Comparison of ENCODE assay signal across 9 mouse cellular contexts in the genomic region with DNA sequence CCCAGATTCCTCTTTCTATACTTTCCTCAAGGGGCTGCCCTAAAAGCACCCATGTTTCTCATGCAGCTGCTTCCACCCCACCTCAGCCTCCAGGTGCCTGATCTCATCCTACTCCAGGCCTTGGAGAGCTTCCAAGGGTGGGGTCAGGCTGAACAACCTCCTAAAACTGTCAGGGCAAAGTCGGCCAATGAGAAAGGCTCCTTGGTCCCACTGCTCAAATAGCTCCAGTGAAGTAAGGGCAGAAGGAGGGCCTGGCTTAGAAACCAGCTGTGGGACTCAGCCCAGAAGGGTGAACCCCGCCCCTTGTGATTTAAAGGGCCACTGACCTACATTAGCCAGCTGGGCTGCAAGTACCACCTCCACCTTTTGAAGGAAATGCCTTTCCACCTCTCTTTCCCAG. TPM values are rescaled to one million over a fixed set of nuclear protein-coding genes. Genes with fewer than 3 reads are reported as not detected.
A peak's percentile ranks its signal among the peaks of the same experiment; 100 is the strongest.
DNase-seq lines count a peak whose midpoint lies in the region; ATAC-seq and TF ChIP-seq lines count a peak whose summit lies in the region.
"Had no signal": no experiment of that assay in that cellular context is flagged by ENCODE, and none has a peak within 500 bp of the region (broad histone marks: within the 10 kb centered on the region; RNA-seq: fewer than 3 reads in every experiment).

No protein-coding gene starts in this region.

- DNase-seq in layer of hippocampus, adult 2 months (ENCODE audit: low spot score in 2 of 2) = no peak
- no peak for DNase-seq in layer of hippocampus, postnatal 14 days (ENCODE audit: low spot score in 2 of 2)
- DNase-seq in heart, postnatal 0 days (ENCODE audit: low spot score) = peak; percentile 77
- DNase-seq in limb, embryonic 14.5 days (ENCODE audit: low spot score) = peak; percentile 69
- DNase-seq in right cerebral cortex, adult 18-20 months = no peak
- DNase-seq in cerebellum, postnatal 14 days = no peak

- TF ChIP-seq POLR2A in limb, embryonic 14.5 days (IDR thresholded peaks at IDR 0.05; ENCODE audit: borderline replicate concordance, extremely low read depth, insufficient read depth, insufficient read length) = no peak

- no peak for ATAC-seq in embryonic facial prominence, embryonic 12.5 days (ENCODE audit: insufficient number of reproducible peaks, insufficient read depth, low FRiP score, low TSS enrichment)
- peak; percentile 66 for ATAC-seq in heart, postnatal 0 days (ENCODE audit: insufficient read depth, low read depth)
- ATAC-seq in limb, embryonic 14.5 days (ENCODE audit: low FRiP score, low read depth) = peak; percentile 67
- ATAC-seq in neural tube, embryonic 15.5 days (ENCODE audit: low FRiP score) = no peak

- peaks cover 19% of the 10 kb centered on the region for H3K4me1 ChIP-seq in embryonic facial prominence, embryonic 12.5 days
- peaks cover 7% of the 10 kb centered on the region for H3K4me1 ChIP-seq in heart, postnatal 0 days (ENCODE audit: control insufficient read depth, insufficient read depth)
- H3K4me1 ChIP-seq in limb, embryonic 14.5 days (ENCODE audit: control insufficient read depth, insufficient read depth, low read length) = peaks cover 18% of the 10 kb centered on the region
- peaks cover 33% of the 10 kb centered on the region for H3K4me1 ChIP-seq in neural tube, embryonic 15.5 days

- no peaks in the 10 kb centered on the region for H3K27me3 ChIP-seq in embryonic facial prominence, embryonic 12.5 days
- no peaks in the 10 kb centered on the region for H3K27me3 ChIP-seq in heart, postnatal 0 days (ENCODE audit: control insufficient read depth, insufficient read depth, low read length)
- H3K27me3 ChIP-seq in limb, embryonic 14.5 days (ENCODE audit: control insufficient read depth, insufficient read depth, low read length) = no peaks in the 10 kb centered on the region
- no peaks in the 10 kb centered on the region for H3K27me3 ChIP-seq in neural tube, embryonic 15.5 days (replicated peaks)

- peak overlapping the region; percentile 57; the same call in 1 of the 2 replicates for H3K27ac ChIP-seq in layer of hippocampus, adult 2 months
- peak overlapping the region; percentile 51 for H3K27ac ChIP-seq in embryonic facial prominence, embryonic 12.5 days
- H3K27ac ChIP-seq in heart, postnatal 0 days (ENCODE audit: low read depth) = peak overlapping the region; percentile 56
- no peak overlapping the region for H3K27ac ChIP-seq in limb, embryonic 14.5 days (replicated peaks; ENCODE audit: low read depth, low read length)
- no peak overlapping the region for H3K27ac ChIP-seq in neural tube, embryonic 15.5 days (replicated peaks)

- H3K36me3 ChIP-seq in embryonic facial prominence, embryonic 12.5 days = peaks cover 44% of the 10 kb centered on the region
- peaks cover 78% of the 10 kb centered on the region for H3K36me3 ChIP-seq in heart, postnatal 0 days (replicated peaks; ENCODE audit: control insufficient read depth, insufficient read depth, low read length)
- H3K36me3 ChIP-seq in limb, embryonic 14.5 days (ENCODE audit: control insufficient read depth, insufficient read depth, low read length) = peaks cover 67% of the 10 kb centered on the region
- peaks cover 43% of the 10 kb centered on the region for H3K36me3 ChIP-seq in neural tube, embryonic 15.5 days

- peak overlapping the region; percentile 4; the same call in 1 of the 2 replicates for H3K9ac ChIP-seq in embryonic facial prominence, embryonic 12.5 days
- no peak overlapping the region for H3K9ac ChIP-seq in heart, postnatal 0 days (replicated peaks; ENCODE audit: low read depth, low read length)
- no peak overlapping the region for H3K9ac ChIP-seq in limb, embryonic 14.5 days (ENCODE audit: low read depth, low read length, severe bottlenecking)
- peak overlapping the region; percentile 20; the same call in 1 of the 2 replicates for H3K9ac ChIP-seq in neural tube, embryonic 15.5 days (replicated peaks)

- H3K4me2 ChIP-seq in embryonic facial prominence, embryonic 12.5 days (replicated peaks) = no peak overlapping the region
- peak overlapping the region; percentile 32 for H3K4me2 ChIP-seq in heart, postnatal 0 days (ENCODE audit: low read depth, low read length)
- H3K4me2 ChIP-seq in limb, embryonic 14.5 days (replicated peaks; ENCODE audit: low read depth, low read length, severe bottlenecking) = no peak overlapping the region; the same call in 1 of the 2 replicates
- H3K4me2 ChIP-seq in neural tube, embryonic 15.5 days = peak overlapping the region; percentile 34

- peak overlapping the region; percentile 10; the same call in 1 of the 2 replicates for H3K4me3 ChIP-seq in layer of hippocampus, adult 2 months
- H3K4me3 ChIP-seq in embryonic facial prominence, embryonic 12.5 days = no peak overlapping the region
- no peak overlapping the region for H3K4me3 ChIP-seq in heart, postnatal 0 days (ENCODE audit: low read depth, low read length)
- no peak overlapping the region for H3K4me3 ChIP-seq in limb, embryonic 14.5 days (replicated peaks; ENCODE audit: low read length)
- no peak overlapping the region; the same call in 1 of the 2 replicates for H3K4me3 ChIP-seq in neural tube, embryonic 15.5 days (replicated peaks)

- WGBS in embryonic facial prominence, embryonic 12.5 days = 11% methylated on average over 2 of the region's 2 CpGs
- 20% methylated on average over 2 of the region's 2 CpGs for WGBS in heart, postnatal 0 days
- 8% methylated on average over 2 of the region's 2 CpGs for WGBS in limb, embryonic 14.5 days
- 6% methylated on average over 2 of the region's 2 CpGs for WGBS in neural tube, embryonic 15.5 days

- no peak for TF ChIP-seq EP300 in heart, postnatal 0 days (IDR thresholded peaks at IDR 0.05; ENCODE audit: low read depth)

- no peak for TF ChIP-seq CTCF in layer of hippocampus, adult 2 months (conservative IDR thresholded peaks at IDR 0.05)
- no peak for TF ChIP-seq CTCF in heart, postnatal 0 days (IDR thresholded peaks at IDR 0.05; ENCODE audit: low read depth)

- no peaks in the 10 kb centered on the region for H3K9me3 ChIP-seq in embryonic facial prominence, embryonic 12.5 days
- H3K9me3 ChIP-seq in heart, postnatal 0 days (replicated peaks; ENCODE audit: control insufficient read depth, low read length) = no peaks in the 10 kb centered on the region
- no peaks in the 10 kb centered on the region for H3K9me3 ChIP-seq in limb, embryonic 14.5 days (ENCODE audit: control insufficient read depth, low read length)
- H3K9me3 ChIP-seq in neural tube, embryonic 15.5 days (replicated peaks) = no peaks in the 10 kb centered on the region

RNA-seq across cellular contexts. Expression of a gene that starts 9.6 kb away (rescaled TPM):
- under 1 TPM in 1 of 2 experiments, not detected in 1; 0.36 TPM for total RNA-seq in layer of hippocampus, adult 2 months (2021)
- total RNA-seq in layer of hippocampus, postnatal 14 days (2021) = not detected
- 0.24 TPM in 1 of 2 replicates, not detected in the other for polyA plus RNA-seq in embryonic facial prominence, embryonic 12.5 days (2016; fragmentation: Nextera tagmentation; extraction: Ambion mirVana)
- total RNA-seq in heart, postnatal 0 days (2014; rRNA removed; ENCODE audit: low replicate concordance) = not detected in 2 replicates
- polyA plus RNA-seq in heart, postnatal 0 days (2015; fragmentation: Nextera tagmentation; extraction: Ambion mirVana) = 0.30 and 0.34 TPM in 2 replicates
- polyA plus RNA-seq in limb, embryonic 14.5 days (2012; rRNA removed) = 0.41 and 0.63 TPM in 2 replicates
- 0.65 and 0.81 TPM in 2 replicates for polyA plus RNA-seq in limb, embryonic 14.5 days (2014; fragmentation: Nextera tagmentation; extraction: Ambion mirVana)
- polyA plus RNA-seq in neural tube, embryonic 15.5 days (2015; fragmentation: Nextera tagmentation; extraction: Ambion mirVana) = 0.35 and 0.45 TPM in 2 replicates
- polyA plus RNA-seq: neural tube, embryonic 11.5 days had no signal

RNA-seq across cellular contexts. Expression of a gene that starts 12.4 kb away (rescaled TPM):
- total RNA-seq in layer of hippocampus, adult 2 months (2021) = 10 to 100 TPM; 11.8 to 17.7 TPM
- total RNA-seq in layer of hippocampus, postnatal 14 days (2021) = 10 to 100 TPM; 15.6 to 20.1 TPM
- polyA plus RNA-seq in embryonic facial prominence, embryonic 12.5 days (2016; fragmentation: Nextera tagmentation; extraction: Ambion mirVana) = 14.4 TPM in 2 replicates
- 113 and 118 TPM in 2 replicates for total RNA-seq in heart, postnatal 0 days (2014; rRNA removed; ENCODE audit: low replicate concordance)
- polyA plus RNA-seq in heart, postnatal 0 days (2015; fragmentation: Nextera tagmentation; extraction: Ambion mirVana) = 86.5 and 111 TPM in 2 replicates
- 51.0 and 51.1 TPM in 2 replicates for polyA plus RNA-seq in limb, embryonic 14.5 days (2012; rRNA removed)
- 20.0 and 25.4 TPM in 2 replicates for polyA plus RNA-seq in limb, embryonic 14.5 days (2014; fragmentation: Nextera tagmentation; extraction: Ambion mirVana)
- 15.9 and 18.6 TPM in 2 replicates for polyA plus RNA-seq in neural tube, embryonic 15.5 days (2015; fragmentation: Nextera tagmentation; extraction: Ambion mirVana)

RNA-seq across cellular contexts. Expression of a gene that starts 15.7 kb away (rescaled TPM):
- 10 to 100 TPM; 26.5 to 29.4 TPM for total RNA-seq in layer of hippocampus, adult 2 months (2021)
- total RNA-seq in layer of hippocampus, postnatal 14 days (2021) = 10 to 100 TPM; 32.1 to 41.1 TPM
- 143 and 150 TPM in 2 replicates for polyA plus RNA-seq in embryonic facial prominence, embryonic 12.5 days (2016; fragmentation: Nextera tagmentation; extraction: Ambion mirVana)
- 118 and 140 TPM in 2 replicates for total RNA-seq in heart, postnatal 0 days (2014; rRNA removed; ENCODE audit: low replicate concordance)
- 74.8 and 76.6 TPM in 2 replicates for polyA plus RNA-seq in heart, postnatal 0 days (2015; fragmentation: Nextera tagmentation; extraction: Ambion mirVana)
- 169 and 253 TPM in 2 replicates for polyA plus RNA-seq in limb, embryonic 14.5 days (2012; rRNA removed)
- polyA plus RNA-seq in limb, embryonic 14.5 days (2014; fragmentation: Nextera tagmentation; extraction: Ambion mirVana) = 125 TPM in 2 replicates
- 122 and 138 TPM in 2 replicates for polyA plus RNA-seq in neural tube, embryonic 15.5 days (2015; fragmentation: Nextera tagmentation; extraction: Ambion mirVana)

RNA-seq across cellular contexts. Expression of a gene that starts 25.0 kb away (rescaled TPM):
- total RNA-seq in layer of hippocampus, adult 2 months (2021) = 10 to 100 TPM; 69.1 to 78.8 TPM
- 10 to 100 TPM; 66.3 to 72.2 TPM for total RNA-seq in layer of hippocampus, postnatal 14 days (2021)
- polyA plus RNA-seq in embryonic facial prominence, embryonic 12.5 days (2016; fragmentation: Nextera tagmentation; extraction: Ambion mirVana) = 33.1 and 37.9 TPM in 2 replicates
- 27.0 and 35.9 TPM in 2 replicates for total RNA-seq in heart, postnatal 0 days (2014; rRNA removed; ENCODE audit: low replicate concordance)
- polyA plus RNA-seq in heart, postnatal 0 days (2015; fragmentation: Nextera tagmentation; extraction: Ambion mirVana) = 6.1 and 6.7 TPM in 2 replicates
- 101 and 160 TPM in 2 replicates for polyA plus RNA-seq in limb, embryonic 14.5 days (2012; rRNA removed)
- 31.8 and 32.3 TPM in 2 replicates for polyA plus RNA-seq in limb, embryonic 14.5 days (2014; fragmentation: Nextera tagmentation; extraction: Ambion mirVana)
- 21.0 and 23.4 TPM in 2 replicates for polyA plus RNA-seq in neural tube, embryonic 15.5 days (2015; fragmentation: Nextera tagmentation; extraction: Ambion mirVana)

RNA-seq across cellular contexts. Expression of a gene that starts 25.2 kb away (rescaled TPM):
- total RNA-seq in layer of hippocampus, adult 2 months (2021) = 10 to 100 TPM; 20.2 to 20.4 TPM
- total RNA-seq in layer of hippocampus, postnatal 14 days (2021) = 10 to 100 TPM; 16.1 to 17.0 TPM
- polyA plus RNA-seq in embryonic facial prominence, embryonic 12.5 days (2016; fragmentation: Nextera tagmentation; extraction: Ambion mirVana) = 24.7 and 26.0 TPM in 2 replicates
- 43.5 and 51.5 TPM in 2 replicates for total RNA-seq in heart, postnatal 0 days (2014; rRNA removed; ENCODE audit: low replicate concordance)
- 16.3 and 17.0 TPM in 2 replicates for polyA plus RNA-seq in heart, postnatal 0 days (2015; fragmentation: Nextera tagmentation; extraction: Ambion mirVana)
- 30.1 and 38.9 TPM in 2 replicates for polyA plus RNA-seq in limb, embryonic 14.5 days (2012; rRNA removed)
- 19.0 and 20.7 TPM in 2 replicates for polyA plus RNA-seq in limb, embryonic 14.5 days (2014; fragmentation: Nextera tagmentation; extraction: Ambion mirVana)
- 12.7 and 18.3 TPM in 2 replicates for polyA plus RNA-seq in neural tube, embryonic 15.5 days (2015; fragmentation: Nextera tagmentation; extraction: Ambion mirVana)

Comparison
In these comparisons a context has a peak if more than half of its experiments do, and no peak if none do; other contexts are left out.
1. DNase-seq: peak in heart, postnatal 0 days (single experiment) and limb, embryonic 14.5 days (single experiment); none in layer of hippocampus, adult 2 months (0 of 2), layer of hippocampus, postnatal 14 days (0 of 2), right cerebral cortex, adult 18-20 months (single experiment) and cerebellum, postnatal 14 days (0 of 2).
2. H3K27ac ChIP-seq: peak in layer of hippocampus, adult 2 months (single experiment), embryonic facial prominence, embryonic 12.5 days (single experiment) and heart, postnatal 0 days (single experiment); none in limb, embryonic 14.5 days (single experiment) and neural tube, embryonic 15.5 days (single experiment).
3. ATAC-seq: peak in heart, postnatal 0 days (single experiment) and limb, embryonic 14.5 days (single experiment); none in embryonic facial prominence, embryonic 12.5 days (single experiment) and neural tube, embryonic 15.5 days (single experiment).
4. H3K4me2 ChIP-seq: peak in heart, postnatal 0 days (single experiment) and neural tube, embryonic 15.5 days (single experiment); none in embryonic facial prominence, embryonic 12.5 days (single experiment) and limb, embryonic 14.5 days (single experiment).
5. H3K9ac ChIP-seq: peak in embryonic facial prominence, embryonic 12.5 days (single experiment) and neural tube, embryonic 15.5 days (single experiment); none in heart, postnatal 0 days (single experiment) and limb, embryonic 14.5 days (single experiment).